Mouse (Mus musculus): Measurements from ENCODE around the gene Jpt1. TPM values are rescaled to one million over a fixed set of nuclear protein-coding genes. Genes with fewer than 3 reads are reported as not detected.
"Not testable (repeated sequence)": the region's sequence is repeated elsewhere in the genome, so short reads cannot be mapped to it uniquely, and the experiment has no call there.

Gene Jpt1
- total RNA-seq, 2 experiments from 2014 or later, result 124 to 143 TPM

GRCm38 (mm10) chr11:115513271-115514237 lies 633 bp downstream of the Jpt1 start:
- peak; percentile 40 to 49 for DNase-seq

GRCm38 (mm10) chr11:115512407-115513183 lies 1.6 kb downstream of the Jpt1 start:
- peak; percentile 39 to 53 for DNase-seq
- intact Hi-C loops (cut with DNase I), result no loop called here

More at GRCm38 (mm10) chr11:115513271-115514237, 633 bp downstream of the Jpt1 start:
- intact Hi-C loops (cut with DNase I), result loop anchor here (1.0 to 2.0 kb wide), 2 partner anchors 21 to 22 kb away; partner anchors contain the start of gene Nt5c

- intact Hi-C loops (cut with DNase I), result no loop called here
- no peak for DNase-seq
Measured at GRCm38 (mm10) chr11:115512004-115512403, 2.2 kb downstream of the Jpt1 start.

- intact Hi-C loops (cut with DNase I), result no loop called here
- no peak for DNase-seq
Measured at GRCm38 (mm10) chr11:115511121-115511520, 3.1 kb downstream of the Jpt1 start.

GRCm38 (mm10) chr11:115510507-115510888 lies 3.7 kb downstream of the Jpt1 start:
- intact Hi-C loops (cut with DNase I), result loop anchor here (1.0 kb wide), 1 partner anchor 19 kb away; the partner anchor contains the start of gene Nt5c
- DNase-seq, result no peak

- DNase-seq, result peak in 1 of 2 experiments; percentile 26
- intact Hi-C loops (cut with DNase I), result loop anchor here (1.0 kb wide), 1 partner anchor 19 kb away; the partner anchor contains the start of gene Nt5c
Measured at GRCm38 (mm10) chr11:115509773-115510506, 4.2 kb downstream of the Jpt1 start.

- intact Hi-C loops (cut with DNase I), result no loop called here
- no peak for DNase-seq
Measured at GRCm38 (mm10) chr11:115508061-115508460, 6.1 kb downstream of the Jpt1 start.

GRCm38 (mm10) chr11:115506586-115506985 lies 7.6 kb downstream of the Jpt1 start:
- intact Hi-C loops (cut with DNase I), result no loop called here
- no peak for DNase-seq

- DNase-seq, result no peak
- intact Hi-C loops (cut with DNase I), result no loop called here
Measured at GRCm38 (mm10) chr11:115502636-115503035, 11.6 kb downstream of the Jpt1 start.

- intact Hi-C loops (cut with DNase I); DNase-seq: not testable (repeated sequence)
Measured at GRCm38 (mm10) chr11:115496559-115496958, 17.6 kb downstream of the Jpt1 start.

GRCm38 (mm10) chr11:115492387-115492786 lies 21.8 kb downstream of the Jpt1 start:
- intact Hi-C loops (cut with DNase I), result loop anchor here (5.0 kb wide), 1 partner anchor 70 kb away; the partner anchor contains the start of gene Nup85
- no peak for DNase-seq

- intact Hi-C loops (cut with DNase I), result loop anchor here (1.0 to 5.0 kb wide), 4 partner anchors 19 to 71 kb away; partner anchors contain the start of genes Jpt1 and Nup85
- DNase-seq, result peak; percentile 76 to 84
Measured at GRCm38 (mm10) chr11:115491356-115492083, 22.7 kb downstream of the Jpt1 start, which contains the start of gene Nt5c. Nt5c (minus strand) TSS chr11:115491862.

GRCm38 (mm10) chr11:115490441-115491355 lies 23.5 kb downstream of the Jpt1 start:
- intact Hi-C loops (cut with DNase I), result loop anchor here (1.0 to 5.0 kb wide), 4 partner anchors 20 to 72 kb away; partner anchors contain the start of genes Jpt1 and Nup85
- DNase-seq, result no peak

- intact Hi-C loops (cut with DNase I), result loop anchor here (5.0 kb wide), 1 partner anchor 114 kb away; the partner anchor contains the start of genes Gga3 and Mrps7
- DNase-seq, result no peak
Measured at GRCm38 (mm10) chr11:115488551-115489104, 25.6 kb downstream of the Jpt1 start.

- intact Hi-C loops (cut with DNase I), result loop anchor here (5.0 kb wide), 1 partner anchor 117 kb away; the partner anchor contains the start of genes Gga3 and Mrps7
- no peak for DNase-seq
Measured at GRCm38 (mm10) chr11:115485155-115485554, 29.0 kb downstream of the Jpt1 start.

GRCm38 (mm10) chr11:115483726-115484125 lies 30.5 kb downstream of the Jpt1 start:
- DNase-seq, result peak; percentile 79 to 88
- intact Hi-C loops (cut with DNase I), result loop anchor here (5.0 kb wide), 2 partner anchors 129 to 239 kb away; partner anchors contain the start of gene Mif4gd

- intact Hi-C loops (cut with DNase I), result loop anchor here (5.0 kb wide), 2 partner anchors 129 to 239 kb away; partner anchors contain the start of gene Mif4gd
- DNase-seq, result no peak
Measured at GRCm38 (mm10) chr11:115483278-115483677, 30.9 kb downstream of the Jpt1 start.
